Mouse (Mus musculus) stomach, embryonic 16.5 days (tissue): ENCODE data around the gene Ppp1r9b. TPM values are rescaled to one million over a fixed set of nuclear protein-coding genes. Genes with fewer than 3 reads are reported as not detected.
A peak's percentile ranks its signal among the peaks of the same experiment; 100 is the strongest.

Source experiments
- ATAC-seq: fragments of 200-750 bp; cut with Nextera tagmentation; 2 replicates; pipeline ENCODE4 v1.8.0; 2017; ENCODE audit warnings: moderate number of reproducible peaks, moderate TSS enrichment; ENCODE audit not compliant: insufficient read depth, low FRiP score
- H3K27ac ChIP-seq: fragments of 300-500 bp; sonication (generic); 2 replicates; pipeline ENCODE4 v1.5.1; 2014; ENCODE audit warnings: low read length
- H3K27me3 ChIP-seq: fragments of 300-500 bp; sonication (generic); 2 replicates; pipeline ENCODE4 v1.6.1; 2014; ENCODE audit warnings: low read length, control low read depth, mixed read lengths; ENCODE audit not compliant: control insufficient read depth, insufficient read depth
- H3K36me3 ChIP-seq: fragments of 300-500 bp; sonication (generic); 2 replicates; pipeline ENCODE4 v1.6.1; 2014; ENCODE audit warnings: low read length; ENCODE audit not compliant: control insufficient read depth, insufficient read depth
- H3K4me1 ChIP-seq: fragments of 300-500 bp; sonication (generic); 2 replicates; pipeline ENCODE4 v1.6.1; 2014; ENCODE audit warnings: low read length, control low read depth, mixed read lengths; ENCODE audit not compliant: control insufficient read depth, insufficient read depth
- H3K4me2 ChIP-seq: fragments of 300-500 bp; sonication (generic); 2 replicates; pipeline ENCODE4 v1.6.1; 2014; ENCODE audit warnings: low read depth, low read length, mixed read lengths
- H3K4me3 ChIP-seq: fragments of 300-500 bp; sonication (generic); replicated peaks from 2 replicates; pipeline ENCODE4 v1.5.1; 2014; ENCODE audit warnings: mild to moderate bottlenecking, low read length
- H3K9ac ChIP-seq: fragments of 300-500 bp; sonication (generic); 2 replicates; pipeline ENCODE4 v1.6.1; 2014; ENCODE audit warnings: low read length
- H3K9me3 ChIP-seq: fragments of 300-500 bp; sonication (generic); replicated peaks from 2 replicates; pipeline ENCODE4 v1.6.1; 2016; ENCODE audit warnings: low read length, control low read depth; ENCODE audit not compliant: control insufficient read depth
- WGBS: fragments of 180-500 bp; shearing (Covaris S2); extraction: QIAGEN DNeasy Blood & Tissue Kit; methylation state at CpG from one replicate; pipeline ENCODE4 v1.1.7; 2014; 5-methylcytosine and 5-hydroxymethylcytosine counted together
- polyA plus RNA-seq: library from polyadenylated mRNA; unstranded; fragments of >200 nt; fragmentation: Nextera tagmentation; extraction: Ambion mirVana; gene quantifications from 2 replicates; pipeline ENCODE4 v1.2.1, GENCODE M21; 2015

Ppp1r9b gene
- 6.6 and 8.0 TPM in 2 replicates for polyA plus RNA-seq

GRCm38 (mm10) chr11:94990749-94991577, at the start of gene Ppp1r9b:
Gene Ppp1r9b (plus strand): TSS chr11:94991035.
- H3K9me3 ChIP-seq = no peaks in the 10 kb centered on the region
- peak within 1 kb of the TSS; percentile 95 for H3K9ac ChIP-seq
- ATAC-seq = peak; percentile 85
- peak within 1 kb of the TSS; percentile 97 for H3K4me2 ChIP-seq
- H3K27ac ChIP-seq = peak within 1 kb of the TSS; percentile 97
- no peaks in the 10 kb centered on the region for H3K36me3 ChIP-seq
- H3K4me1 ChIP-seq = peaks cover 66% of the 10 kb centered on the region
- under 1% methylated on average over 66 of the region's 69 CpGs for WGBS
- no peaks in the 10 kb centered on the region for H3K27me3 ChIP-seq
- H3K4me3 ChIP-seq = peak within 1 kb of the TSS; percentile 85

- ATAC-seq = no peak
- H3K27ac ChIP-seq = peak overlapping the region; percentile 97
- H3K4me3 ChIP-seq = peak overlapping the region; percentile 62
- H3K4me2 ChIP-seq = peak overlapping the region; percentile 70
- H3K36me3 ChIP-seq = peaks cover 8% of the 10 kb centered on the region; the same call in 1 of the 2 replicates
- H3K9me3 ChIP-seq = no peaks in the 10 kb centered on the region
- H3K9ac ChIP-seq = peak overlapping the region; percentile 86
- 42% methylated on average over 9 of the region's 9 CpGs for WGBS
- no peaks in the 10 kb centered on the region; the same call in 1 of the 2 replicates for H3K27me3 ChIP-seq
- H3K4me1 ChIP-seq = peaks cover 17% of the 10 kb centered on the region; the same call in 1 of the 2 replicates
Observed at GRCm38 (mm10) chr11:94941121-94941520, 49.7 kb upstream of the Ppp1r9b start.

- Histone ChIP-seq H3K27me3 (no peaks in the 10 kb centered on the region), H3K4me2 (peak overlapping the region; percentile 70; the same call in 1 of the 2 replicates), H3K27ac (peak overlapping the region; percentile 97), H3K36me3 (peaks cover 9% of the 10 kb centered on the region; the same call in 1 of the 2 replicates), H3K9ac (peak overlapping the region; percentile 86; the same call in 1 of the 2 replicates), H3K4me3 (peak overlapping the region; percentile 62), H3K4me1 (peaks cover 17% of the 10 kb centered on the region; the same call in 1 of the 2 replicates), H3K9me3 (no peaks in the 10 kb centered on the region)
- WGBS = 78% methylated on average over 8 of the region's 8 CpGs
- no peak for ATAC-seq
Observed at GRCm38 (mm10) chr11:94941776-94942175, 49.1 kb upstream of the Ppp1r9b start.

- peak overlapping the region; percentile 30 for H3K4me2 ChIP-seq
- peak overlapping the region; percentile 62; the same call in 1 of the 2 replicates for H3K4me3 ChIP-seq
- H3K9me3 ChIP-seq = no peaks in the 10 kb centered on the region
- peaks cover 14% of the 10 kb centered on the region; the same call in 1 of the 2 replicates for H3K36me3 ChIP-seq
- peak overlapping the region; percentile 86 for H3K9ac ChIP-seq
- no peaks in the 10 kb centered on the region for H3K27me3 ChIP-seq
- peak overlapping the region; percentile 97 for H3K27ac ChIP-seq
- peaks cover 17% of the 10 kb centered on the region; the same call in 1 of the 2 replicates for H3K4me1 ChIP-seq
- ATAC-seq = no peak
- 46% methylated on average over 13 of the region's 13 CpGs for WGBS
Observed at GRCm38 (mm10) chr11:94942282-94943023, 48.4 kb upstream of the Ppp1r9b start.

GRCm38 (mm10) chr11:94943054-94943453, 47.8 kb upstream of the Ppp1r9b start:
- Histone ChIP-seq H3K4me1 (peaks cover 17% of the 10 kb centered on the region; the same call in 1 of the 2 replicates), H3K9ac (0 out of 2 replicates have a peak overlapping the region, but pooled peaks have one; percentile 26), H3K4me3 (no peak overlapping the region), H3K27me3 (no peaks in the 10 kb centered on the region), H3K9me3 (no peaks in the 10 kb centered on the region), H3K36me3 (peaks cover 14% of the 10 kb centered on the region; the same call in 1 of the 2 replicates), H3K27ac (peak overlapping the region; percentile 97), H3K4me2 (peak overlapping the region; percentile 30; the same call in 1 of the 2 replicates)
- ATAC-seq = no peak
- 64% methylated on average over 15 of the region's 15 CpGs for WGBS

- H3K4me2 ChIP-seq = peak overlapping the region; percentile 10; the same call in 1 of the 2 replicates
- no peak overlapping the region for H3K9ac ChIP-seq
- WGBS = 32% methylated on average over 8 of the region's 8 CpGs
- H3K9me3 ChIP-seq = no peaks in the 10 kb centered on the region
- no peak overlapping the region for H3K4me3 ChIP-seq
- H3K27ac ChIP-seq = peak overlapping the region; percentile 97
- H3K36me3 ChIP-seq = peaks cover 18% of the 10 kb centered on the region; the same call in 1 of the 2 replicates
- no peaks in the 10 kb centered on the region for H3K27me3 ChIP-seq
- peaks cover 13% of the 10 kb centered on the region; the same call in 1 of the 2 replicates for H3K4me1 ChIP-seq
- no peak for ATAC-seq
Observed at GRCm38 (mm10) chr11:94944295-94944694, 46.5 kb upstream of the Ppp1r9b start.

- Histone ChIP-seq H3K9me3 (no peaks in the 10 kb centered on the region), H3K4me2 (no peak overlapping the region), H3K36me3 (peaks cover 18% of the 10 kb centered on the region; the same call in 1 of the 2 replicates), H3K27me3 (no peaks in the 10 kb centered on the region), H3K4me3 (no peak overlapping the region), H3K9ac (no peak overlapping the region), H3K27ac (peak overlapping the region; percentile 97), H3K4me1 (peaks cover 13% of the 10 kb centered on the region; the same call in 1 of the 2 replicates)
- 86% methylated on average over 12 of the region's 12 CpGs for WGBS
- no peak for ATAC-seq
Observed at GRCm38 (mm10) chr11:94945236-94945635, 45.6 kb upstream of the Ppp1r9b start.

- H3K9ac ChIP-seq = no peak overlapping the region
- H3K9me3 ChIP-seq = no peaks in the 10 kb centered on the region
- WGBS = 15% methylated on average over 6 of the region's 6 CpGs
Observed at GRCm38 (mm10) chr11:94952169-94952568, 38.7 kb upstream of the Ppp1r9b start.

More at GRCm38 (mm10) chr11:94952169-94952568, 38.7 kb upstream of the Ppp1r9b start:
- no peaks in the 10 kb centered on the region for H3K27me3 ChIP-seq
- ATAC-seq = no peak
- H3K27ac ChIP-seq = peak overlapping the region; percentile 11
- peaks cover 10% of the 10 kb centered on the region; the same call in 1 of the 2 replicates for H3K36me3 ChIP-seq
- H3K4me3 ChIP-seq = no peak overlapping the region
- no peak overlapping the region for H3K4me2 ChIP-seq
- H3K4me1 ChIP-seq = no peaks in the 10 kb centered on the region
